Mouse (Mus musculus) erythroblast, embryonic 14.5 days (primary cell): Measurements from ENCODE around the gene Ctf1.

Source experiments
- GATA1 ChIP-seq: IDR thresholded peaks from 2 replicates; pipeline ENCODE4 v1.6.1; 2012; ENCODE audit warnings: low read length, inconsistent platforms, mixed read lengths
- TAL1 ChIP-seq: IDR thresholded peaks from 3 replicates; pipeline ENCODE4 v1.6.1; 2012; ENCODE audit warnings: low read length, inconsistent platforms, mixed read lengths

GRCm38 (mm10) chr7:127688935-127689334 lies 23.6 kb upstream of the Ctf1 start:
- TF ChIP-seq TAL1 (no peak), GATA1 (no peak)
